Mouse (Mus musculus): ENCODE data around the gene Sox15. TPM values are rescaled to one million over a fixed set of nuclear protein-coding genes. Genes with fewer than 3 reads are reported as not detected.
"Not testable (repeated sequence)": the region's sequence is repeated elsewhere in the genome, so short reads cannot be mapped to it uniquely, and the experiment has no call there.

Gene Sox15
- under 1 TPM; 0.62 to 0.73 TPM for total RNA-seq (2021)
- long read RNA-seq, experiment 1 = 0 reads
- long read RNA-seq, experiment 2 = 0 reads

GRCm38 (mm10) chr11:69655264-69656064 is at the start of gene Sox15:
TSS of gene Sox15 (plus strand) at chr11:69655314.
- DNase-seq (ENCODE audit: low spot score in 2 of 2) = no peak

GRCm38 (mm10) chr11:69605726-69606490 is 49.2 kb upstream of the Sox15 start, which contains the start of gene Atp1b2:
TSS of gene Atp1b2 (minus strand) at chr11:69605942.
- peak; percentile 53 to 60 for DNase-seq (ENCODE audit: low spot score in 2 of 2)

GRCm38 (mm10) chr11:69606491-69606795 is 48.7 kb upstream of the Sox15 start:
- no peak for DNase-seq (ENCODE audit: low spot score in 2 of 2)

- no peak for DNase-seq (ENCODE audit: low spot score in 2 of 2)
These were observed 48.3 kb upstream of the Sox15 start for GRCm38 (mm10) chr11:69606832-69607231.

- no peak for DNase-seq (ENCODE audit: low spot score in 2 of 2)
These were observed 46.6 kb upstream of the Sox15 start for GRCm38 (mm10) chr11:69608525-69608924.

GRCm38 (mm10) chr11:69609416-69609815 is 45.7 kb upstream of the Sox15 start:
- DNase-seq (ENCODE audit: low spot score in 2 of 2) = no peak

GRCm38 (mm10) chr11:69610899-69611298 is 44.2 kb upstream of the Sox15 start:
- DNase-seq (ENCODE audit: low spot score in 2 of 2) = no peak

GRCm38 (mm10) chr11:69613553-69614256 is 41.4 kb upstream of the Sox15 start:
- DNase-seq (ENCODE audit: low spot score in 2 of 2) = peak; percentile 63 to 82

GRCm38 (mm10) chr11:69614257-69614588 is 40.9 kb upstream of the Sox15 start:
- not testable (repeated sequence) for DNase-seq (ENCODE audit: low spot score in 2 of 2)

GRCm38 (mm10) chr11:69616781-69617180 is 38.3 kb upstream of the Sox15 start:
- no peak for DNase-seq (ENCODE audit: low spot score in 2 of 2)

GRCm38 (mm10) chr11:69617805-69618204 is 37.3 kb upstream of the Sox15 start, which contains the start of gene Shbg:
TSS of gene Shbg (minus strand) at chr11:69617905.
- DNase-seq (ENCODE audit: low spot score in 2 of 2) = no peak

GRCm38 (mm10) chr11:69620394-69621081 is 34.6 kb upstream of the Sox15 start:
- no peak for DNase-seq (ENCODE audit: low spot score in 2 of 2)

GRCm38 (mm10) chr11:69621571-69622268 is 33.4 kb upstream of the Sox15 start, which contains the start of gene Sat2:
TSS of gene Sat2 (plus strand) at chr11:69622024.
- peak in 1 of 2 experiments; percentile 30 for DNase-seq (ENCODE audit: low spot score in 2 of 2)

GRCm38 (mm10) chr11:69622406-69622805 is 32.7 kb upstream of the Sox15 start:
- DNase-seq (ENCODE audit: low spot score in 2 of 2) = no peak

GRCm38 (mm10) chr11:69623006-69623405 is 32.1 kb upstream of the Sox15 start:
- no peak for DNase-seq (ENCODE audit: low spot score in 2 of 2)

GRCm38 (mm10) chr11:69624339-69624738 is 30.8 kb upstream of the Sox15 start:
- DNase-seq (ENCODE audit: low spot score in 2 of 2) = not testable (repeated sequence)

- DNase-seq (ENCODE audit: low spot score in 2 of 2) = peak in 1 of 2 experiments; percentile 50
These were observed 26.8 kb upstream of the Sox15 start for GRCm38 (mm10) chr11:69628286-69628685.

GRCm38 (mm10) chr11:69629802-69630201 is 25.3 kb upstream of the Sox15 start:
- no peak for DNase-seq (ENCODE audit: low spot score in 2 of 2)

GRCm38 (mm10) chr11:69632284-69633089 is 22.6 kb upstream of the Sox15 start, which contains the start of gene Fxr2:
TSS of gene Fxr2 (plus strand) at chr11:69632990.
- DNase-seq (ENCODE audit: low spot score in 2 of 2) = peak; percentile 99 to 100

Measured in adrenal gland, postnatal 4 days (tissue).